In the genomic region with DNA sequence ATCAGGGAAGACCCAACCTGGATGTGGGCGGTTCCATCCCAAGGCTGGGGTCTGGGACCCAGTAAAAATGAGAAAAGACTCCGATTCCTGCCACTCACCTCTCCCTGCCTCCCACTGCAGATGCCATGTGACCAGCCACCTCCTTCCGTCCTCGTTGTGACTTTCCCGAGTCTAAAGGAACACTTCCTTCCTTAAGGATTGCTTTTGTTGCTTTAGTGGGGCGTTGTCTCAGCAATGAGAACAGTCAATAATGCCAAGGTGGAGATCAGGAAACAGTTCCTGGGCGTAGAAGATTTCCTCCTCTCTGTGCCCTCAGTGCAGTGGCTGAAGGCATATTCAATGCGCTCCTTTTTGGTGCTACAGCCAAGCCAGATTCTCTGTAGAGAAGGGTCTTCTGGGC, we compare ENCODE assay signal across 15 mouse cellular contexts. TPM values are rescaled to one million over a fixed set of nuclear protein-coding genes. Genes with fewer than 3 reads are reported as not detected.
DNase-seq lines count a peak whose midpoint lies in the region; ATAC-seq lines count a peak whose summit lies in the region.
"Had no signal": no experiment of that assay in that cellular context is flagged by ENCODE, and none has a peak within 500 bp of the region (broad histone marks: within the 10 kb centered on the region; RNA-seq: fewer than 3 reads in every experiment).

No protein-coding gene starts in this region.

- peak overlapping the region; percentile 68 for H3K27ac ChIP-seq in heart, embryonic 13.5 days (replicated peaks)
- peak overlapping the region; percentile 59 for H3K27ac ChIP-seq in lung, embryonic 16.5 days (ENCODE audit: low read length)
- H3K27ac ChIP-seq in midbrain, embryonic 16.5 days (ENCODE audit: low read length), result no peak overlapping the region
- H3K27ac ChIP-seq: limb, embryonic 13.5 days had no signal

- H3K4me2 ChIP-seq in heart, embryonic 13.5 days, result peak overlapping the region; percentile 23
- no peak overlapping the region for H3K4me2 ChIP-seq in lung, embryonic 16.5 days (ENCODE audit: low read depth, low read length)
- no peak overlapping the region for H3K4me2 ChIP-seq in midbrain, embryonic 16.5 days (ENCODE audit: low read length)
- H3K4me2 ChIP-seq: limb, embryonic 13.5 days had no signal

- peaks cover 29% of the 10 kb centered on the region for H3K36me3 ChIP-seq in heart, embryonic 13.5 days
- peaks cover 2% of the 10 kb centered on the region; the same call in 1 of the 2 replicates for H3K36me3 ChIP-seq in lung, embryonic 16.5 days (ENCODE audit: control insufficient read depth, insufficient read depth, low read length)
- H3K36me3 ChIP-seq in midbrain, embryonic 16.5 days (ENCODE audit: control insufficient read depth, insufficient read depth, low read length), result peaks cover 9% of the 10 kb centered on the region

- H3K9ac ChIP-seq in heart, embryonic 13.5 days, result no peak overlapping the region
- H3K9ac ChIP-seq in lung, embryonic 16.5 days (ENCODE audit: low read length), result no peak overlapping the region
- H3K9ac ChIP-seq in midbrain, embryonic 16.5 days (ENCODE audit: low read depth, low read length), result no peak overlapping the region
- H3K9ac ChIP-seq: limb, embryonic 13.5 days had no signal

- no peaks in the 10 kb centered on the region for H3K9me3 ChIP-seq in heart, embryonic 13.5 days
- H3K9me3 ChIP-seq in lung, embryonic 16.5 days (ENCODE audit: control insufficient read depth, low read length), result no peaks in the 10 kb centered on the region
- H3K9me3 ChIP-seq in midbrain, embryonic 16.5 days (replicated peaks; ENCODE audit: control insufficient read depth, low read length, poor library complexity, severe bottlenecking), result no peaks in the 10 kb centered on the region
- H3K9me3 ChIP-seq: limb, embryonic 13.5 days had no signal

- H3K4me3 ChIP-seq in heart, embryonic 13.5 days, result no peak overlapping the region
- H3K4me3 ChIP-seq in lung, embryonic 16.5 days (ENCODE audit: low read length), result no peak overlapping the region
- no peak overlapping the region for H3K4me3 ChIP-seq in midbrain, embryonic 16.5 days (ENCODE audit: low read depth, low read length)
- H3K4me3 ChIP-seq: limb, embryonic 13.5 days had no signal

- no peaks in the 10 kb centered on the region for H3K27me3 ChIP-seq in heart, embryonic 13.5 days (replicated peaks)
- no peaks in the 10 kb centered on the region for H3K27me3 ChIP-seq in lung, embryonic 16.5 days (ENCODE audit: control insufficient read depth, insufficient read depth, low read depth, low read length)
- H3K27me3 ChIP-seq in midbrain, embryonic 16.5 days (ENCODE audit: control insufficient read depth, insufficient read depth, low read depth, low read length), result no peaks in the 10 kb centered on the region
- H3K27me3 ChIP-seq: limb, embryonic 13.5 days; Patski had no signal

- peaks cover 53% of the 10 kb centered on the region for H3K4me1 ChIP-seq in heart, embryonic 13.5 days
- no peaks in the 10 kb centered on the region; the same call in 1 of the 2 replicates for H3K4me1 ChIP-seq in lung, embryonic 16.5 days (replicated peaks; ENCODE audit: control insufficient read depth, insufficient read depth, low read length)
- peaks cover 15% of the 10 kb centered on the region for H3K4me1 ChIP-seq in midbrain, embryonic 16.5 days (ENCODE audit: control insufficient read depth, insufficient read depth, low read length)

- WGBS in heart, embryonic 13.5 days, result 70% methylated on average over 8 of the region's 8 CpGs
- 57% methylated on average over 8 of the region's 8 CpGs for WGBS in lung, embryonic 16.5 days
- WGBS in midbrain, embryonic 16.5 days, result 91% methylated on average over 8 of the region's 8 CpGs

- peak; percentile 21 for DNase-seq in kidney, adult 18-20 months
- no peak for DNase-seq in kidney, postnatal 10 days
- peak; percentile 79 for DNase-seq in ES-CJ7 (ENCODE audit: low read depth, low spot score)
- no peak for DNase-seq in adrenal gland, postnatal 36 days
- DNase-seq in adrenal gland, postnatal 4 days (ENCODE audit: low spot score in 2 of 2), result no peak
- DNase-seq: adrenal gland, postnatal 14 days; cerebellum, adult 8-10 months; gastrocnemius, postnatal 14 days; thymus, adult 18-20 months had no signal

- ATAC-seq in heart, embryonic 13.5 days (ENCODE audit: extremely low read depth, insufficient number of reproducible peaks, low FRiP score, low TSS enrichment), result no peak
- peak; percentile 67 for ATAC-seq in lung, embryonic 16.5 days (ENCODE audit: low read depth)
- ATAC-seq in midbrain, embryonic 16.5 days, result no peak
- ATAC-seq: hindbrain, postnatal 0 days; Patski had no signal

RNA-seq across cellular contexts. Expression of a gene that starts 12.4 kb away (rescaled TPM):
- 14.0 and 14.9 TPM in 2 replicates for polyA plus RNA-seq in heart, embryonic 13.5 days (2015; fragmentation: Nextera tagmentation; extraction: Ambion mirVana)
- polyA plus RNA-seq in lung, embryonic 16.5 days (2015; fragmentation: Nextera tagmentation; extraction: Ambion mirVana), result 18.7 and 21.2 TPM in 2 replicates
- total RNA-seq in adrenal gland, postnatal 36 days (2021), result 10 to 100 TPM; 17.5 to 20.4 TPM
- polyA plus RNA-seq in midbrain, embryonic 16.5 days (2015; fragmentation: Nextera tagmentation; extraction: Ambion mirVana), result 42.5 and 44.5 TPM in 2 replicates
- total RNA-seq in adrenal gland, postnatal 4 days (2021), result 10 to 100 TPM; 35.6 to 36.1 TPM

RNA-seq across cellular contexts. Expression of a gene that starts 12.5 kb away (rescaled TPM):
- 39.6 and 39.7 TPM in 2 replicates for polyA plus RNA-seq in heart, embryonic 13.5 days (2015; fragmentation: Nextera tagmentation; extraction: Ambion mirVana)
- polyA plus RNA-seq in lung, embryonic 16.5 days (2015; fragmentation: Nextera tagmentation; extraction: Ambion mirVana), result 38.6 and 42.9 TPM in 2 replicates
- 100 to 1,000 TPM in 1 of 2 experiments, 10 to 100 TPM in 1; 77.1 to 101 TPM for total RNA-seq in adrenal gland, postnatal 36 days (2021)
- 74.0 and 81.0 TPM in 2 replicates for polyA plus RNA-seq in midbrain, embryonic 16.5 days (2015; fragmentation: Nextera tagmentation; extraction: Ambion mirVana)
- 10 to 100 TPM; 64.9 to 66.5 TPM for total RNA-seq in adrenal gland, postnatal 4 days (2021)

Comparison
In these comparisons a context has a peak if more than half of its experiments do, and no peak if none do; other contexts are left out.
1. DNase-seq: peak in kidney, adult 18-20 months (single experiment) and ES-CJ7 (single experiment); none in kidney, postnatal 10 days (single experiment), adrenal gland, postnatal 36 days (0 of 2) and adrenal gland, postnatal 4 days (0 of 2).